In the genomic region with DNA sequence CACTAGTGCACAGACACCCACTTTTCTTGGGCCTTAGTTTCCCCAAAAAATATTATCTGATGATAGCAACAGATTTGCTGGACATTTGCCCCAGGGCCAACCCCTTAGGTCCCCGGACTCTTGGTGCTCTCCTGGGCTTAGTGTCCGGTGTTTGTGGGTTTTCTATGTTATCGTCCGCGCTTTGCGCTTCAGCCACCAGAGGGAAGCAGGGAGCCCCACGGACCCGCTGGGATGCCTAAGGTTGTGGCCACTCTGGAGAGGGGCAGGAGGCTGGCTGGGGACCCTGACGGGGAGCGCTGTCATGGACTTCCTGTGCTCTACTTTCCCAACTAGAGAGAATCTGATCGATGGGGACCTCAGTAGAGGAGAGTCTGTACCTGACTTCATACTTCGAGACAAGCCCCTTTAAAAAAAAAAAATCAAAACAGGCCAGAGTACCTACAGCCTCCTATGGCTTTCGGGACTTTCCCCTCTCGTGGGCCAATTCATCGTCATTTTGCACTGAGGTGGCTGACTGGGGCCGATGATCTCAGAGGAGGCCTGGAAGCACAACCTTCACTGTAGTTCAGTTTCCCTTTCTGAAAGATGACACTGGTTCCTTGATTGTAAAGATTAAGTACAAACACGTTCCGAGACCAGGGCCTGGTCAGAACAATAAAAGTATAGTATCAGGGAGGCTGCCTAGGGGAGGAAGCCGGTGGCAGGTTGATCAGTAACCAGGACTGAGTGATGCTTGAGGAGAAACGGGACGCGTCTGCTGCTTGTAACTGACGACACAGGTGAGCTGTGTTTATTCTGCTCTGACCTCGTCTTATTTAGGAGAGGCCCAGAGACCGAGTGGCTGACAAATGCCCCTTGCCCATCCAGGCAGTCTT, we compare ENCODE assay signal across 8 mouse cellular contexts. TPM values are rescaled to one million over a fixed set of nuclear protein-coding genes. Genes with fewer than 3 reads are reported as not detected.
DNase-seq lines count a peak whose midpoint lies in the region; ATAC-seq and TF ChIP-seq lines count a peak whose summit lies in the region.

No protein-coding gene starts in this region.

- no peak overlapping the region for H3K27ac ChIP-seq in hindbrain, embryonic 15.5 days (replicated peaks)

- H3K27me3 ChIP-seq in Patski: no peaks in the 10 kb centered on the region
- peaks cover 27% of the 10 kb centered on the region for H3K27me3 ChIP-seq in hindbrain, embryonic 15.5 days

- H3K9ac ChIP-seq in hindbrain, embryonic 15.5 days: peak overlapping the region; percentile 40

- in situ Hi-C loops in Patski (cut with MboI; ENCODE audit: low pct_unique_long_range_greater_than_20kb): loop anchor here (5.0 kb wide), 2 partner anchors 67 to 112 kb away; no protein-coding TSS in a partner anchor

- peak overlapping the region; percentile 96 for H3K4me2 ChIP-seq in hindbrain, embryonic 15.5 days

- H3K9me3 ChIP-seq in hindbrain, embryonic 15.5 days: no peaks in the 10 kb centered on the region

- DNase-seq in Patski (ENCODE audit: low read depth, low spot score): peak; percentile 34
- DNase-seq in cerebellum, postnatal 36 days: peak; percentile 85 to 90
- peak; percentile 79 for DNase-seq in gastrocnemius, adult 18-20 months (ENCODE audit: low spot score)
- peak; percentile 73 to 74 for DNase-seq in layer of hippocampus, postnatal 36 days
- peak; percentile 84 for DNase-seq in lung, postnatal 25 days (ENCODE audit: low spot score)
- DNase-seq in retina, adult 2 months (ENCODE audit: low read depth, low spot score): peak; percentile 49
- peak; percentile 59 to 64 for DNase-seq in thymus, postnatal 36 days

- CTCF ChIA-PET in Patski (lab: Charles Lee): interaction anchor here (0.9 to 1.0 kb wide), 2 partner anchors 9 to 111 kb away, joined by 3 read pairs; no protein-coding TSS in a partner anchor

- peaks cover 11% of the 10 kb centered on the region; the same call in 1 of the 2 replicates for H3K36me3 ChIP-seq in hindbrain, embryonic 15.5 days

- ATAC-seq in Patski: peak; percentile 89
- no peak; the same call in 1 of the 2 replicates for ATAC-seq in hindbrain, embryonic 15.5 days (ENCODE audit: low FRiP score, low read depth)

- TF ChIP-seq CTCF in Patski (IDR thresholded peaks at IDR 0.05): peak; percentile 98

- peaks cover 24% of the 10 kb centered on the region for H3K4me1 ChIP-seq in hindbrain, embryonic 15.5 days (replicated peaks)

- POLR2A ChIA-PET in Patski (lab: Charles Lee): no interaction called here

- peak overlapping the region; percentile 41 for H3K4me3 ChIP-seq in hindbrain, embryonic 15.5 days

- 24% methylated on average over 25 of the region's 25 CpGs for WGBS in hindbrain, embryonic 15.5 days

RNA-seq across cellular contexts. Expression of a gene that starts 0.7 kb away (rescaled TPM):
- polyA plus RNA-seq in Patski (2021): 1.9 TPM
- 1 to 10 TPM; 1.9 to 5.2 TPM for total RNA-seq in gastrocnemius, adult 18-20 months (2021)
- 0.83 and 1.2 TPM in 2 replicates for polyA plus RNA-seq in hindbrain, embryonic 15.5 days (2015; fragmentation: Nextera tagmentation; extraction: Ambion mirVana)
- total RNA-seq in layer of hippocampus, postnatal 36 days (2021): 10 to 100 TPM; 54.0 to 63.0 TPM

RNA-seq across cellular contexts. Expression of a gene that starts 17.5 kb away (rescaled TPM):
- polyA plus RNA-seq in Patski (2021): 30.4 TPM
- total RNA-seq in gastrocnemius, adult 18-20 months (2021): 10 to 100 TPM; 21.8 to 22.3 TPM
- polyA plus RNA-seq in hindbrain, embryonic 15.5 days (2015; fragmentation: Nextera tagmentation; extraction: Ambion mirVana): 38.0 and 38.2 TPM in 2 replicates
- 10 to 100 TPM; 34.9 to 37.6 TPM for total RNA-seq in layer of hippocampus, postnatal 36 days (2021)

Comparison
In these comparisons a context has a peak if more than half of its experiments do, and no peak if none do; other contexts are left out.
1. DNase-seq: peak in every context shown above with its lines; median percentile 88 in cerebellum, postnatal 36 days; 84 in lung, postnatal 25 days; 79 in gastrocnemius, adult 18-20 months; 74 in layer of hippocampus, postnatal 36 days; 62 in thymus, postnatal 36 days; 49 in retina, adult 2 months; 34 in Patski.
2. RNA of a gene that starts 0.7 kb away (total RNA-seq): 54.0 to 63.0 TPM in layer of hippocampus, postnatal 36 days; 1.9 to 5.2 TPM in gastrocnemius, adult 18-20 months; every median in the first group is over 4 times any median in the second.